Mouse (Mus musculus): ENCODE results near the gene Spryd4.
A peak's percentile ranks its signal among the peaks of the same experiment; 100 is the strongest.
"Not testable (repeated sequence)": the region's sequence is repeated elsewhere in the genome, so short reads cannot be mapped to it uniquely, and the experiment has no call there.

The Spryd4 gene

GRCm38 (mm10) chr10:128227592-128227991 is 16.0 kb upstream of the Spryd4 start:
- peak in 1 of 2 experiments; percentile 24 for DNase-seq (ENCODE audit: inconsistent age in 2 of 2, low spot score in 1 of 2)

DNA sequence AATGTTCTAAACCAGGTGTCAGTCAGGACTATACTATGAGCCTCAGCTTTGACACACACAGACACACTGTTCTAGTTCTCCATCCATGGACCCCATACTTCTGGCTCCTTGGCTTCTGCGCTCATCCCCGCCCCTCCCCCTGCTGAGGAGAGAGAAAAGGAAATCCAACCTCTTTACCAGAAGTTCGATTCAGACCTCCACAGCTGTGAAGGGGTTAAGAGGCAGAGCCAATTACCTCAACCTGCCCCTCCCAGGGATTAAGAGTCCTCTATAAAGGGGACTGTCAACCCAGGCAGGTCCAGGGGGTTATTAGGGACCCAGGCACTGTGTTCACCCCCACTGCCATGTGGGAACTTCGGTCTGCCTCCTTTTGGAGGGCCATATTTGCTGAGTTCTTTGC is 13.9 kb upstream of the Spryd4 start, which contains the start of gene Mip:
Gene Mip, plus strand, starts transcription at position 301 of the 400 bp plus-strand sequence.
- no peak for DNase-seq (ENCODE audit: inconsistent age in 2 of 2, low spot score in 1 of 2)

DNA sequence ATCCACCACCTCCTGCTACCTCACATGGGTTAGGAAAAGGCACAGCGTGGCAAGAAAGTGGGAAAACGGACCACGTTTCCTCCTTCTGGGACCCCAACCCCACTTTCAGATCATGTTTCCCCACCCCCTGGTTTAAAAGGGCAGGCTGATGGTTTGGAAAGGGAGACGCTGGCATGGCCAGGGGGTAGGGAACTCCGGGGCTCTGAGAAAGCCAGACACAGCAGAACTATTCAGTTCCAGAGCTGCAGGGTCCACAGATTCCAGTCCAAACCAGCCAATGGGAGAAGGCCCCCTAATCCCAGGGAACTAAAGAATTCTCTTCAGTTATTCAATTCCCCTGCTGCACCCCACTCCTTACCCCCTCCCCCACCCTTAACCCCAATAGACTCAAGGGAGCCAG is 13.5 kb upstream of the Spryd4 start:
- no peak for DNase-seq (ENCODE audit: inconsistent age in 2 of 2, low spot score in 1 of 2)

DNA sequence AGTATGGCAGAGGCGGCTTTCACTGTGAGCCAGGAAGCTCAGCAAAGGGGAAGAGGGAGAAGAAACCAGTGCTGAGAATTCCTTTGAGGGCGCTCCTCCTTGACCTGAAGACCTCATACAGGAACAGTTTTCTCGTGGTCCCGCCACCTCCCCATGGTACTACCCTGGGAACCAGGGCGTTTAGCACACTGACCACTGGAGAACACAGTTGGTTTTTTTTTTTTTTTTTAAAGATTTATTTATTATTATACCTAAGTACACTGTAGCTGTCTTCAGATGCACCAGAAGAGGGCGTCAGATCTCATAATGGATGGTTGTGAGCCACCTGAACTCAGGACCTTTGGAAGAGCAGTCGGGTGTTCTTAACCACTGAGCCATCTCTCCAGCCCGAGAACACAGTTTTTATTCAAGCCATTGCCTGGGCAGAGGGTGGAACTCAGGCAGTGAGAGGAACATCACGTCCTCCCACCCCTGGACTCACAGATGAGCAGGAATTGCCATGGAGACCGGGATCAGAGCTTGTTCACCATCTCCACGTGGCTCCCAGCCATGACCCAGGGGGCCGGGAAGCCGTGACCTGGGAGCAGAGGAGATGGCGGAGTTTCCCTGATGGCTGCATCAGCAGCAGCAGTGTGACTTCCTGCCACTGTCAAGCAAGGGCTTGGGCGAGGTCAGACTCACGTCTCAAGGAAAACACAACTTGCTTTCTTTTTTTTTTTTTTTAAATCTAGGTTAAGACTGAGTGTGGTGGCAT is 10.1 kb upstream of the Spryd4 start:
- DNase-seq (ENCODE audit: inconsistent age in 2 of 2, low spot score in 1 of 2) = peak; percentile 36 to 49

DNA sequence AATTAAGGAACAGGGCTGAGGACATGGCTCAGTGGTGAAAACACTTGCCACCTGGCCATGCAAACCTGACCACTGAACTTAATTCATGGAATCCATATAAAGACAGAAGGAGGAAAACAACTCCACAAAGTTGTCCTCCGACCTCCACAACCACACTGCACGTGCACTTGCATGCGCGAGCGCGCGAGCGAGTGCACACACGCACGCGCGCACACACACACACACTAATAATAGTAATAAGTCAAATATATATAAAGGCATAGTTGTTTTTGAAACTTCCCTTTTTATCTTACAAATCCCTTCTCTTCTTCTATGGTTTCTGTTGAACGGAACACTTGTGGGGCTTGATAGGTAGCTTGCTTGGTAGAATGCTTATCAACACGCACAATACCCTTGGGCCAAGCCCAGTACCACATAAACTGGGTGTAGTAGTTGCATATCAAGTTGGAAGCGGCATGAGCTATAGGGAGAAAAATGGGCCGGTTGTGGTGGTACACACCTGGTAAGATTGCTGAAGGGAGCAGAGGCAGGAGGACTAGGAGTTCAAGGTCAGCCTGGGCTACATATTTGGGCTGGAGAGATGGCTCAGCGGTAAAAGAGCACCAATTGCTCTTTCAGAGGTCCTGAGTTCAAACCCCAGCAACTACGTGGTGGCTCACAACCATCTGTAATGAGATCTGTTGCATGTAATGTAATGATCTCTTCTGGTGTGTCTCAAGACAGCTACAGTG is 6.9 kb upstream of the Spryd4 start:
- DNase-seq (ENCODE audit: inconsistent age in 2 of 2, low spot score in 1 of 2) = no peak

- no peak for DNase-seq (ENCODE audit: inconsistent age in 2 of 2, low spot score in 1 of 2)
Observed at GRCm38 (mm10) chr10:128214981-128215380, 3.4 kb upstream of the Spryd4 start.

- DNase-seq (ENCODE audit: inconsistent age in 2 of 2, low spot score in 1 of 2) = not testable (repeated sequence)
Observed at GRCm38 (mm10) chr10:128214112-128214511, 2.5 kb upstream of the Spryd4 start.

DNA sequence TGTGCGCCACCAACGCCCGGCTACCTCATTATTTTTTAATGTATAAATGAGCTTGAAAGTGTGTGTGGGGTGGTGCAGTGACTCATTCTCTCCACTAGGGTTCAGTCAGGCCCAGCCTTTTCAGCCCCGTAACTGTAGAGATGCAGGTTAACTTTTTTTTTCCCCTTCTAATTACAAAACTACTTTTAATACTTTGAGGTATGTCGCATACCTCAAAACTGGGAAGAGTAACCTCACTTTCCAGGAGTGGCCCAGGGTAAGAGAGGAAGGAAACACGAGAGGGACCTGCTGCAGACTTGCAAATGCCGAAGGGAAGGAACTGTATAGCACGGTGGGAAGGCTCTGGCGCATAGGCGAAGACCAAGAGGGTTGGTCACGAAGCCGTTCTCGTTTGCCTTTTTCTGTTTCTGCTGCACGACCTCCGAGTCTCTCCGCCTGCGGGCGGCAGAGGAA is 1.3 kb upstream of the Spryd4 start:
- peak; percentile 67 to 88 for DNase-seq (ENCODE audit: inconsistent age in 2 of 2, low spot score in 1 of 2)

- no peak for DNase-seq (ENCODE audit: inconsistent age in 2 of 2, low spot score in 1 of 2)
Observed at GRCm38 (mm10) chr10:128212148-128212547, 541 bp upstream of the Spryd4 start.

- peak; percentile 29 to 77 for DNase-seq (ENCODE audit: inconsistent age in 2 of 2, low spot score in 1 of 2)
Observed at GRCm38 (mm10) chr10:128210954-128211353, 653 bp downstream of the Spryd4 start.

GRCm38 (mm10) chr10:128210131-128210530 is 1.5 kb downstream of the Spryd4 start:
- DNase-seq (ENCODE audit: inconsistent age in 2 of 2, low spot score in 1 of 2) = no peak

- DNase-seq (ENCODE audit: inconsistent age in 2 of 2, low spot score in 1 of 2) = no peak
Observed at GRCm38 (mm10) chr10:128209311-128210009, 2.1 kb downstream of the Spryd4 start.

DNA sequence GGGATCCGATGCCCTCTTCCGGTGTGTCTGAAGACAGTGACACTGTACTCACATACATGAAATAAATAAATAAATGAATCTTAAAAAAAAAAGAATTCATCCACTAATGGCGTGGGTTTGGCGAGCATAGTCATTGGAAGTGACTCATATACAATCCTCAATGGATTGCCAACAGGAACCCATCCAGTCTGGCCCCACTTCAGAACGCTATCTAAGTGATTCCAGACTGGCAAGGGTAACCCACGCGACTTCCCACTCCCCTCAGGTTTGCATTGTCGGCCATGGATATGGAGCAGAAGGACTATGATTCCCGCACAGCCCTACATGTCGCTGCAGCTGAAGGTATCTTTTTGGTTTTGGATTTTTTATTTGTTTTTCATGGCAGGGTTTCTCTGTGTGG is 3.3 kb downstream of the Spryd4 start:
- DNase-seq (ENCODE audit: inconsistent age in 2 of 2, low spot score in 1 of 2) = no peak

DNA sequence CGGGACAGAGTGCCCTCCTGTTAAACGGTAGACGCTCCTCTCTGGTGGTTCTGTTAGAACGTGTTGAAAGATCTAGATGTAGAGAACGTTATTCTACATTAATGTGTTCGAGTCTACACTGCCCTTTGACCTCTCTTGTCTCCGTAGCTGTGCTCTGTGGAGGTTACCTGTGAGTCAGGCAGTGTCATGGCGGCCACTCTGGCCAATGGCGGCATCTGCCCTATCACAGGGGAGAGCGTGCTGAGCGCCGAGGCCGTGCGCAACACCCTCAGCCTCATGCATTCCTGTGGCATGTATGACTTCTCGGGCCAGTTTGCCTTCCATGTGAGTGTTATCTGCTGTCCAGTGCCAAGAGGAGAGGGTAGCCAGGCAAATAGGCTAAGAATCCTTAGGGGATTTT is 6.7 kb downstream of the Spryd4 start:
- DNase-seq (ENCODE audit: inconsistent age in 2 of 2, low spot score in 1 of 2) = no peak

DNA sequence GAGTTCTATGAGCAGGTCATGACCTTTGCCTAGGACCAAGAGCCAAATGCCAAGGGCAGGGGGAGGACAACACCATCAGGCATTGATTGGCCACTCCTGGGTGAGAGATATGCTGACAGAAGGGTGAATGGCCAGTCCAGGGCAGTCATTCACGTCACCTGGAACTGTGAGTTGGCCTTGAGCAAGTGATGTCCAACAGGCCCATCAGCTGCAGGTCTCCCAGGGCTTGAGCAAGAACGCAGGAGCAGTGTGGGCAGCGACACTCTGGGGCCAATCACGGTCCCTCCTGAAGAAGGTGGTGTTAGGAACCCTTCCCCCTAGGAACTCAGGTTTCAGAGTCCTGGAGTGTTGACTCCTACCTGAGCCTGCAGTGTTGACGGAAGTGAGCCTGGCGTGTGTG is 9.8 kb downstream of the Spryd4 start:
- DNase-seq (ENCODE audit: inconsistent age in 2 of 2, low spot score in 1 of 2) = no peak

- DNase-seq (ENCODE audit: inconsistent age in 2 of 2, low spot score in 1 of 2) = peak; percentile 33 to 50
Observed at GRCm38 (mm10) chr10:128194551-128195461, 16.8 kb downstream of the Spryd4 start.

DNA sequence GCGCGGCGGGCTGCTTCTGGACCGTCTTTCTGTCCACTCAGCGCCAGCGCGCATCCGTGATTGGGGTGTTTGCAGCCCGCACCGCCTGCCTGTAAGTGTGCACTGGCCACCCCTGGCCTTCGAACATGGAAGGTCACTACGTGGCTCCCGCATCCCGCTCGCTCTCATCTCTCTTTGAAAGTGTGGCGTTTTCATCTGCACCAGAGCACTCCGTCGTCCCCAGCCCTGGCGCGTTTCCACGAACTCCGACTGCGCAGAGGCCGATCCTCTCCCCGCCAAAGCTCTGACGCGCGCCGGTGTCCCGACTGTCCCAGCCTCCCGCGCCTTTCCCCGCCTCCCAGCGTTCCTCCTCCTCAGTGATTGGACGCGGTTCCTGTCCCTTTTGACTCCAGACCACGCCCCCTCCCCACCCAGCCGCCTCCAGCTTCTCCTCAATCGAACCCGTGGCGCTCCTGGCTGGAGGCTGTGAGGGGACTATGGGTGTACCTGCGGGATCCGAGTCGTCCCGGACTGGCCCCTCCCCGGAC is 17.5 kb downstream of the Spryd4 start, which contains the start of gene Gls2:
Gene Gls2, plus strand, starts transcription at position 434 of the 527 bp plus-strand sequence.
- DNase-seq (ENCODE audit: inconsistent age in 2 of 2, low spot score in 1 of 2) = peak; percentile 98 to 99

DNA sequence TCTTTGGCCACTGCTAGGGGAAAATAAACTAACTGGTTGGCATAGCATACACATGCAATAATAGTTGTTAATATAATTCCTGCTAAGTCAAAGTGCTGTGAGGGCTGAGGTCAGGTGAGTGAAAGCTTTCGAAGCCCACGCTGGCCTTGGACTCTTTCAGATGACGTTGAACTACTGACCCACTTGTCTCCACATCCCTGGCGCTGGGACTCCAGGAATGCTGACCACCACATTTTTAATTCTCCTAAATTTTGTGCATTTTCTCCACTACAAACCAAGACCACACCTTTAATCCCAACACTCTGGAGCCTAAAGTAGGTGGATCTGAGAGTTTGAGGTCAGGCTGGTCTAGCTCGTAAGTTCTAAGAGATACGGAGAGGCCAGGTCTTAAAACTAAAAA is 18.5 kb downstream of the Spryd4 start:
- DNase-seq (ENCODE audit: inconsistent age in 2 of 2, low spot score in 1 of 2) = no peak

GRCm38 (mm10) chr10:128192030-128192766 is 19.4 kb downstream of the Spryd4 start:
- not testable (repeated sequence) for DNase-seq (ENCODE audit: inconsistent age in 2 of 2, low spot score in 1 of 2)

DNA sequence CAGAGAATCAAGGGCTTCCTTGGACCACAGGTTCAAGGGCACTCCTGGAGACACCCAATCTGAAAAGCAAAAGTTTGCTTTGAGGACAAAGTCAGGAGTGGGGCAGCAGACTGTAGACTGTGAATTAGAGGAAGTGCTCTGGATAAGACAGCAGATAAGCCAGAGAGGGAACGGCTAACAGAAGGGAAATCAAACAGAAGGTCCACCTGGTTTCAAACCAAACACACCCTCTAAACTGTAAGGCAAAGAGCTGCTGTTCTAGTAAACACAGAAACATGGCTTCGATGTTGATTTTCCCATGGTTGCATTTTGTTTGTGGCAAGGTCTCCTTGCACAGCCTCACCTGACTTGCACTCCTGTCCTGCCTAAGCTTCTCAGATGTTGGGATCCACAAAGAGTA is 20.1 kb downstream of the Spryd4 start:
- DNase-seq (ENCODE audit: inconsistent age in 2 of 2, low spot score in 1 of 2) = no peak

Data from adrenal gland, adult (tissue).